Mouse (Mus musculus) liver, adult 2 months (tissue): Measurements from ENCODE around the gene Fgfr1op. TPM values are rescaled to one million over a fixed set of nuclear protein-coding genes. Genes with fewer than 3 reads are reported as not detected.

Experiments used
- DNase-seq: peaks from one replicate; pipeline ENCODE4 v3.0.0-alpha.2; 2011; ENCODE audit warnings: low read depth, low spot score; ENCODE audit errors: extremely low read depth
- H3K27ac ChIP-seq: fragments of 200-500 bp; replicated peaks from 2 replicates; pipeline ENCODE4 v1.5.1; 2012; ENCODE audit warnings: low read depth, mild to moderate bottlenecking, control low read depth, inconsistent platforms, low read length; ENCODE audit not compliant: insufficient read depth
- H3K27me3 ChIP-seq: fragments of 200-500 bp; 2 replicates; pipeline ENCODE4 v1.6.1; 2012; ENCODE audit warnings: mild to moderate bottlenecking, moderate library complexity, low read length, inconsistent platforms; ENCODE audit not compliant: control insufficient read depth, insufficient read depth
- H3K36me3 ChIP-seq: fragments of 200-500 bp; 2 replicates; pipeline ENCODE4 v1.6.1; 2012; ENCODE audit warnings: low read length, inconsistent platforms; ENCODE audit not compliant: control insufficient read depth, insufficient read depth
- H3K4me1 ChIP-seq: fragments of 200-500 bp; 2 replicates; pipeline ENCODE4 v1.6.1; 2011; ENCODE audit warnings: low read length; ENCODE audit not compliant: control insufficient read depth, insufficient read depth
- H3K4me3 ChIP-seq: fragments of 200-500 bp; 2 replicates; pipeline ENCODE4 v1.5.1; 2011; ENCODE audit warnings: low read depth, mild to moderate bottlenecking, control low read depth, low read length, moderate library complexity; ENCODE audit not compliant: insufficient read depth
- H3K79me2 ChIP-seq: fragments of 200-500 bp; 2 replicates; pipeline ENCODE4 v1.6.1; 2012; ENCODE audit warnings: inconsistent platforms, mild to moderate bottlenecking, low read length, moderate library complexity; ENCODE audit not compliant: control insufficient read depth, insufficient read depth
- H3K9ac ChIP-seq: fragments of 200-500 bp; 2 replicates; pipeline ENCODE4 v1.6.1; 2012; ENCODE audit warnings: low read depth, mild to moderate bottlenecking, control low read depth, inconsistent platforms, low read length
- CTCF ChIP-seq: fragments of 200-500 bp; IDR thresholded peaks from 2 replicates; pipeline ENCODE4 v1.5.1; 2011; ENCODE audit warnings: low read depth, low read length, control low read depth
- POLR2A ChIP-seq: fragments of 200-500 bp; IDR thresholded peaks from 2 replicates; pipeline ENCODE4 v1.6.1; 2011; ENCODE audit warnings: low read length, control low read depth; ENCODE audit not compliant: insufficient read depth; ENCODE audit errors: extremely low read depth
- WGBS: fragments of 180-500 bp; shearing (Covaris S2); methylation state at CpG from one replicate; pipeline ENCODE4 v1.1.7; 2018; 5-methylcytosine and 5-hydroxymethylcytosine counted together
- polyA plus RNA-seq: library from polyadenylated mRNA; depleted of rRNA; stranded (reverse); fragments of >200 nt; gene quantifications from 2 replicates; pipeline ENCODE4 v1.2.3, GENCODE M21; 2012
- total RNA-seq: library from RNA; depleted of rRNA; stranded (reverse); fragments of >200 nt; gene quantifications from 2 replicates; pipeline ENCODE4 v1.2.3, GENCODE M21; 2014

Fgfr1op gene
- total and polyA plus RNA-seq, 2 experiments, result 1.8 to 10.5 TPM

GRCm38 (mm10) chr17:8177090-8177489 lies 11.8 kb downstream of the Fgfr1op start:
- Histone ChIP-seq H3K4me1 (no peaks in the 10 kb centered on the region), H3K79me2 (no peaks in the 10 kb centered on the region), H3K9ac (no peak overlapping the region), H3K36me3 (peaks cover 59% of the 10 kb centered on the region), H3K4me3 (no peak overlapping the region), H3K27me3 (no peaks in the 10 kb centered on the region), H3K27ac (no peak overlapping the region)
- no peak for DNase-seq
- TF ChIP-seq CTCF (no peak), POLR2A (no peak)
- 95% methylated on average over 5 of the region's 5 CpGs for WGBS

- 94% methylated on average over 5 of the region's 5 CpGs for WGBS
- no peak for DNase-seq
These were observed 18.5 kb downstream of the Fgfr1op start for GRCm38 (mm10) chr17:8183815-8184214.

GRCm38 (mm10) chr17:8184217-8184616 lies 18.9 kb downstream of the Fgfr1op start:
- no peak for DNase-seq
- 86% methylated on average over 7 of the region's 7 CpGs for whole genome bisulfite sequencing
- Histone ChIP-seq H3K27me3 (no peaks in the 10 kb centered on the region), H3K79me2 (no peaks in the 10 kb centered on the region), H3K4me3 (no peak overlapping the region), H3K4me1 (no peaks in the 10 kb centered on the region), H3K36me3 (peaks cover 56% of the 10 kb centered on the region), H3K9ac (no peak overlapping the region), H3K27ac (no peak overlapping the region)
- no peak for TF ChIP-seq POLR2A
- TF ChIP-seq CTCF, result no peak

More at GRCm38 (mm10) chr17:8183815-8184214, 18.5 kb downstream of the Fgfr1op start:
- Histone ChIP-seq H3K9ac (no peak overlapping the region), H3K4me3 (no peak overlapping the region), H3K27ac (no peak overlapping the region), H3K4me1 (no peaks in the 10 kb centered on the region), H3K27me3 (no peaks in the 10 kb centered on the region), H3K79me2 (no peaks in the 10 kb centered on the region), H3K36me3 (peaks cover 57% of the 10 kb centered on the region)
- TF ChIP-seq CTCF (no peak), POLR2A (no peak)

DNA sequence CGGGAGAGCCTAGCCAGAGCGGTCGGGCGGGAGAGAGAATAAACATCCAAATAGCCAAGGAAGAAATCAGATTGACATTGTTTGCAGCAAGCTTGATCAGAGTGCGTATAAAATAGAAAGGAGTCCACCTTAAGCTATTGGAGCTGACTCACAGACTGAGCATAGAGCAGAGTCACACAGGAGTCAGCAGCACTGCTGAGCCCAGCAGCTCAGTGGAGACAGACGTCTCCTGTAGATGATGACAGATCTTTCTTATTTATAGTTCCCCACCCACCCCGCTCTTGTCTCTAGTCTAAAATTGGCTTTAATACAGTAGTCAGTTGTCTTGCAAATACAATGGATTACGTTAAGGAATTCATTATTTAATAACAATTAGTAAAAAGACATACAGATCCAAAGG lies 28.4 kb downstream of the Fgfr1op start:
- Histone ChIP-seq H3K27ac (no peak overlapping the region), H3K9ac (no peak overlapping the region), H3K27me3 (no peaks in the 10 kb centered on the region), H3K79me2 (no peaks in the 10 kb centered on the region), H3K4me3 (no peak overlapping the region), H3K36me3 (peaks cover 57% of the 10 kb centered on the region), H3K4me1 (no peaks in the 10 kb centered on the region)
- TF ChIP-seq CTCF (no peak), POLR2A (no peak)
- WGBS, result 94% methylated on average over 8 of the region's 8 CpGs
- no peak for DNase-seq

GRCm38 (mm10) chr17:8195685-8196376 lies 30.5 kb downstream of the Fgfr1op start:
- no peaks in the 10 kb centered on the region for H3K4me1 ChIP-seq
- no peak overlapping the region for H3K4me3 ChIP-seq
- H3K79me2 ChIP-seq, result no peaks in the 10 kb centered on the region
- no peaks in the 10 kb centered on the region for H3K27me3 ChIP-seq
- 86% methylated on average over 8 of the region's 8 CpGs for WGBS
- H3K27ac ChIP-seq, result no peak overlapping the region
- H3K9ac ChIP-seq, result no peak overlapping the region
- peak; percentile 25 for DNase-seq
- TF ChIP-seq POLR2A, result no peak
- TF ChIP-seq CTCF, result no peak
- peaks cover 42% of the 10 kb centered on the region for H3K36me3 ChIP-seq

GRCm38 (mm10) chr17:8197652-8198051 lies 32.4 kb downstream of the Fgfr1op start:
- Histone ChIP-seq H3K4me1 (no peaks in the 10 kb centered on the region), H3K27me3 (no peaks in the 10 kb centered on the region), H3K27ac (no peak overlapping the region), H3K79me2 (no peaks in the 10 kb centered on the region), H3K9ac (no peak overlapping the region), H3K4me3 (no peak overlapping the region), H3K36me3 (peaks cover 30% of the 10 kb centered on the region)
- DNase-seq, result no peak
- no peak for TF ChIP-seq CTCF
- TF ChIP-seq POLR2A, result no peak
- 89% methylated on average over 3 of the region's 3 CpGs for WGBS
